Comparison of ENCODE assay signal across 8 mouse cellular contexts in the genomic region with DNA sequence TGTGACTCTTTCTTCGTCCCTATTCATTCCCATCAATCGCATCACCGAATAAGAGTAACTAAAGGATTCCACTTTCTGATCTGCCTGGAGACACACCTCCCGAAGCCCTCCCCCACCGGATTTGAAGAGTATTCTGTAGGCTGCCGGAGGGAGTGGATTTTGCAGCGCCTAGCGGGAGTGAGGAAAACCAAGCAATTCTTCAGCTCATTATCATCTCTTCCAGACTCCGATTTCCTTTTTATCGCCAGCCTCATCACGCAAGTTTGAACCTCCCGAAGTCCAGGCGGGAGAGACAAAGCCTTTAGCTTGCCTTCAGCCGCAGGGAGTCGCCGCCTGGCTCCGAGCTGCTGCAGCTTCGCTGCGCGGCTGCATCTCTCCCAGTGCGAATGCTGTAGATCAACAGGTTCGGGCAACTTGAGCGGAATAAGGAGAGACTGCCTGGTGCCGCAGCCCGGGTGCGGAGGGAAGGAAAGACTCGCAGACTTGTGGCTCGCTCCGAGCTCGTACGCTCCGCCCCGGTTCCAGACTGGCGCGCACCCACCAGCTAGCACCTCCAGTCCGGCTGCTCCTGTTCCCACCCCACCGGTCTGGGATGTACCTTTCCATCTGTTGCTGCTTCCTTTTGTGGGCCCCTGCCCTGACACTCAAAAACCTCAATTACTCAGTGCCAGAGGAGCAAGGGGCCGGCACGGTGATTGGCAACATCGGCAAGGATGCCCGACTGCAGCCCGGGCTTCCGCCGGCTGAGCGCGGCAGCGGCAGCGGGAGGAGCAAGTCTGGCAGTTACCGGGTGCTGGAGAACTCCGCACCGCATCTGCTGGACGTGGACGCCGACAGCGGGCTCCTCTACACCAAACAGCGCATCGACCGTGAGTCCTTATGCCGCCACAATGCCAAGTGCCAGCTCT. TPM values are rescaled to one million over a fixed set of nuclear protein-coding genes. Genes with fewer than 3 reads are reported as not detected.
DNase-seq lines count a peak whose midpoint lies in the region; ATAC-seq and TF ChIP-seq lines count a peak whose summit lies in the region.

No protein-coding gene starts in this region.

- DNase-seq in layer of hippocampus, adult 11-12 months (ENCODE audit: low spot score), result peak; percentile 49
- DNase-seq in layer of hippocampus, adult 9-10 months (ENCODE audit: low spot score), result no peak
- DNase-seq in embryo, embryonic 10 days (ENCODE audit: low spot score), result peak; percentile 48
- DNase-seq in gastrocnemius, postnatal 25 days, result peak; percentile 5
- peak; percentile 41 for DNase-seq in left cerebral cortex, postnatal 4 days
- peak; percentile 74 for DNase-seq in midbrain, postnatal 0 days (ENCODE audit: low spot score)
- no peak for DNase-seq in adipocyte (ENCODE audit: low spot score)

- no peak overlapping the region for H3K27ac ChIP-seq in intestine, embryonic 16.5 days (ENCODE audit: low read length)
- H3K27ac ChIP-seq in midbrain, postnatal 0 days (ENCODE audit: low read depth, low read length), result peak overlapping the region; percentile 81

- H3K9me3 ChIP-seq in intestine, embryonic 16.5 days (ENCODE audit: control insufficient read depth, low read length), result no peaks in the 10 kb centered on the region
- no peaks in the 10 kb centered on the region for H3K9me3 ChIP-seq in midbrain, postnatal 0 days (ENCODE audit: low read length)

- peaks cover 35% of the 10 kb centered on the region for H3K27me3 ChIP-seq in intestine, embryonic 16.5 days (replicated peaks; ENCODE audit: control insufficient read depth, insufficient read depth, low read length)
- H3K27me3 ChIP-seq in midbrain, postnatal 0 days (ENCODE audit: insufficient read depth, low read length), result no peaks in the 10 kb centered on the region

- H3K4me2 ChIP-seq in intestine, embryonic 16.5 days (ENCODE audit: low read depth, low read length), result peak overlapping the region; percentile 69
- peak overlapping the region; percentile 81 for H3K4me2 ChIP-seq in midbrain, postnatal 0 days (ENCODE audit: low read depth, low read length, poor library complexity, severe bottlenecking)

- intact Hi-C loops in left cerebral cortex, postnatal 4 days (cut with DNase I), result loop anchor here (5.0 kb wide), 1 partner anchor 1457 kb away; no protein-coding TSS in a partner anchor

- no peaks in the 10 kb centered on the region for H3K36me3 ChIP-seq in intestine, embryonic 16.5 days (ENCODE audit: control insufficient read depth, insufficient read depth, low read length)
- no peaks in the 10 kb centered on the region for H3K36me3 ChIP-seq in midbrain, postnatal 0 days (ENCODE audit: insufficient read depth, low read length)

- H3K9ac ChIP-seq in intestine, embryonic 16.5 days (ENCODE audit: low read depth, low read length), result peak overlapping the region; percentile 55
- H3K9ac ChIP-seq in midbrain, postnatal 0 days (replicated peaks; ENCODE audit: low read length, poor library complexity, severe bottlenecking), result peak overlapping the region; percentile 77

- 1% methylated on average over 57 of the region's 59 CpGs for WGBS in intestine, embryonic 16.5 days
- WGBS in midbrain, postnatal 0 days, result under 1% methylated on average over 59 of the region's 59 CpGs

- peak; percentile 40; the same call in 1 of the 2 replicates for TF ChIP-seq CTCF in midbrain, postnatal 0 days (IDR thresholded peaks at IDR 0.05)

- ATAC-seq in intestine, embryonic 16.5 days, result no peak
- no peak for ATAC-seq in midbrain, postnatal 0 days (ENCODE audit: low FRiP score)

- peaks cover 32% of the 10 kb centered on the region for H3K4me1 ChIP-seq in intestine, embryonic 16.5 days (ENCODE audit: control insufficient read depth, insufficient read depth, low read length)
- H3K4me1 ChIP-seq in midbrain, postnatal 0 days (ENCODE audit: insufficient read depth, low read length), result no peaks in the 10 kb centered on the region

- peak overlapping the region; percentile 59 for H3K4me3 ChIP-seq in intestine, embryonic 16.5 days (ENCODE audit: low read length)
- peak overlapping the region; percentile 73 for H3K4me3 ChIP-seq in midbrain, postnatal 0 days (ENCODE audit: low read depth, low read length)

RNA-seq across cellular contexts. Expression of a gene that starts 2.4 kb away (rescaled TPM):
- under 1 TPM; 0.69 to 0.83 TPM for total RNA-seq in gastrocnemius, postnatal 25 days (2021)
- 4.1 TPM in 2 replicates for polyA plus RNA-seq in intestine, embryonic 16.5 days (2015; fragmentation: Nextera tagmentation; extraction: Ambion mirVana)
- total RNA-seq in left cerebral cortex, postnatal 4 days (2021), result 10 to 100 TPM; 57.5 to 61.8 TPM
- total RNA-seq in midbrain, postnatal 0 days (2014; rRNA removed), result 79.3 and 81.2 TPM in 2 replicates
- 33.8 and 42.2 TPM in 2 replicates for polyA plus RNA-seq in midbrain, postnatal 0 days (2015; fragmentation: Nextera tagmentation; extraction: Ambion mirVana)

Comparison
In these comparisons a context has a peak if more than half of its experiments do, and no peak if none do; other contexts are left out.
1. DNase-seq: peak in layer of hippocampus, adult 11-12 months (single experiment), embryo, embryonic 10 days (single experiment), gastrocnemius, postnatal 25 days (single experiment), left cerebral cortex, postnatal 4 days (single experiment) and midbrain, postnatal 0 days (single experiment); none in layer of hippocampus, adult 9-10 months (single experiment) and adipocyte (single experiment).
2. RNA of a gene that starts 2.4 kb away (total RNA-seq): 79.3 to 81.2 TPM in midbrain, postnatal 0 days and 57.5 to 61.8 TPM in left cerebral cortex, postnatal 4 days; 0.69 to 0.83 TPM in gastrocnemius, postnatal 25 days; every median in the first group is over 10 times any median in the second.